Mouse (Mus musculus) adrenal gland, adult 18-20 months (tissue): ENCODE measurements around the gene Dxo. TPM values are rescaled to one million over a fixed set of nuclear protein-coding genes. Genes with fewer than 3 reads are reported as not detected.

Experiments
- DNase-seq, 2 experiments: peaks; one replicate each; pipeline ENCODE4 v3.0.0; 2021 to 2022; ENCODE audit warnings: low spot score in 2 of 2
- long read RNA-seq, 2 experiments: library from polyadenylated mRNA; stranded (forward); transcript quantifications; one replicate each; pipeline ENCODE4 v2.0.0; 2021
- total RNA-seq, 2 experiments: library from RNA; stranded (reverse); gene quantifications; 1 replicate in 1 of 2; 2 replicates in 1 of 2; pipeline ENCODE4 v1.2.3; 2021

Dxo gene
- total RNA-seq: 10 to 100 TPM; 75.5 to 82.1 TPM
- long read RNA-seq, experiment 1, transcript Dxo-211 (7 exons, 1,447 nt): major isoform, 7 of 43 reads
- long read RNA-seq, experiment 1, transcript Dxo-201 (7 exons, 1,519 nt): minor isoform, 6 of 43 reads
- long read RNA-seq, experiment 1, partial matches to known transcripts: 27 of 43 reads
- long read RNA-seq, experiment 1, other reads (novel, unspliced or antisense): 3 of 43 reads
- long read RNA-seq, experiment 2, transcript Dxo-211 (7 exons, 1,447 nt): major isoform, 31 of 86 reads
- long read RNA-seq, experiment 2, transcript Dxo-201 (7 exons, 1,519 nt): minor isoform, 20 of 86 reads
- long read RNA-seq, experiment 2, partial matches to known transcripts: 19 of 86 reads
- long read RNA-seq, experiment 2, other reads (novel, unspliced or antisense): 16 of 86 reads

DNA sequence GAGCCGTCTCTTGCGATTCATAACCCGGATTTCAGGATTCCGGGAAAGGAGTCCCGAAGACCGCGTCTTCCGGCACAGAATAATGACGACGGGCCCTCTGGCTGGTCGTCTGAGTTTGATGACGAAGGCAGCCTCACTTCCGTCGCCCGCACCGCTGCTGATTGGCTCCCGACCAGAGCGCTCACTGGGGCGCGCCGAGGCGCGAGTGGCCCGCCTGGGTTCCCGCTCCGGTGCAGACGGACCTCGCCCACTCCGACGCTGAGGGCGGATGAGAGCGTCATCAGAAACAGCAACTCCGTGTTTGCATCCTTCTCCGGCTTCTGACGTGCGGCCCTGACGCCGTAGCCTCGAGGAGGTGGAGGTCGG lies at the start of gene Dxo, which contains the start of gene Stk19:
Gene Dxo (plus strand): TSS at position 164 of the 366 bp plus-strand sequence.
Gene Stk19 (minus strand): TSS at position 90 of the 366 bp plus-strand sequence.
- DNase-seq: peak; percentile 92 to 95

DNA sequence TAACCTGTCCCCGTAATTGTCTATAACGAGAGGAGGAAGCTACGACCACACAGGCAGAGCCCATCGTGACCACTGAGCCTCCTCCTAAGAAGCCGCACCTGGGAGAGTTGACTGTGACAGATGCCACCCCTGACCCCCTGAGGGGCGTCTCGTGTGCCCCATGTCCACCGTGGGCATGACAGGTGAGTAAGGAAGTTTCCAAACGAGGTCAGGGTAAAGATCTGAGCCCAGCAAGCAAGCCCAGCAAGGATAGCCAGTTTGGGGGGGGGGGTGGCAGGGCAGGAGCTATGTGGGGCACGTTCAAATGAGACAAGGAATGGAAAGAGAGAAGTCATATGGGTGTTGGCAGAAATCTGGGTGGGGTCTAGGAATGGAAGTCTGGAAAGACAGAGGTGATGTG lies 41.8 kb upstream of the Dxo start:
- peak in 1 of 2 experiments; percentile 16 for DNase-seq

DNA sequence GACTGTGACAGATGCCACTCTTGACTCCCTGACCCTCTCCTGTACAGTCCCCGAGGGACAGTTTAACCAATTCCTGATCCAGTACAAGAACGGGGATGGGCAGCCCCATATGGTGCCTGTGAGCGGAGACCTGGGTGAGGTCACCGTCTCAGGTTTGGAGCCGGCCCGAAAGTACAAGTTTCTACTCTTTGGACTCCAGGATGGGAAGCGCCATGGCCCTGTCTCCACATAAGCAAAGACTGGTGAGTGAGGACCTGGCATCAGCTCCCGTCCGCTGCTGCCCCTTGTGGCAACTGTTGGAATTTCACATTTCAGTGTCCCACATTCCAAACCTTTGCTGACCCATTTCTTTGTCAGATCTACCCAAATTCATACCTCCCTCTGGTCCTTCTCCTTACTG lies 41.2 kb upstream of the Dxo start:
- DNase-seq: peak; percentile 81 to 82

DNA sequence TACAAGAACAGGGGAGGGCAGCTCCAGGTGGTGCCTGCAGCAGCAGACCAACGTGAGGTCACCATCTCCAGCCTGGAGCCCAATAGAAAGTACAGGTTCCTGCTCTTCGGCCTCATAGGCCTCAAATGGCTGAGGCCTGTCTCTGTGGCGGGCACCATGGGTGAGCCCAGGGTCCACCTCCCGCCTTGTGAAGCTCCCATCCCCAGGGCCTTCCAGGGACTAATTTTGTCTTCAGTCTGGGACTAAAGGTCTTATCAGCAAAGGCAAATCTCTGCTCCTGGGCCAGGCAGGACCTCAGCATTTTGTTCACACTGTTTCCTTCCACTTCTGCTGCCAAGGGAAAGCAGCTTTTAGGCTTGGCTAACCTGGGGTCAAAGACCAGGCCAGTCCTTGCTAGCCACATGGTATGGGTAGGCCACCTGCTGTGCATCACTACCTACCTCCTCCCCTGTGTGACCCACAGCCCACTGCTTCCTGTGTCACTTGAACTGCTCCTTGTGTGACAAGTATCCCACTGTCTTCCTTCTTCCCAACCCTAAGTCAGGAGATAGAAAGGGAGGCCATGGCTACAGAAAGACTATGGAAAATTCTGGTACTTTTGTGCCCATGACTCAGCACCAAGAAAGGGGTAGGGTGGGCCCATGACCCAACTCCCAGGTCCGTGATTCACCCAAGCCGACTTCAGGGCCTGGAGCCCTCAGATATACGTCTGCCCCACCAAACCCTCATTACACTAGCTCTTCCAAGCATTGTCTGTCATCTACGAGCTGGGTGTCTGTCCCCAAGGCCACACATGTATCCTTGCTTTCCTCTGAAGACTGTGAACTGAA lies 40.3 kb upstream of the Dxo start:
- DNase-seq: peak; percentile 30 to 37

- peak in 1 of 2 experiments; percentile 41 for DNase-seq
These were observed 39.4 kb upstream of the Dxo start for GRCm38 (mm10) chr17:34797211-34797995.

DNA sequence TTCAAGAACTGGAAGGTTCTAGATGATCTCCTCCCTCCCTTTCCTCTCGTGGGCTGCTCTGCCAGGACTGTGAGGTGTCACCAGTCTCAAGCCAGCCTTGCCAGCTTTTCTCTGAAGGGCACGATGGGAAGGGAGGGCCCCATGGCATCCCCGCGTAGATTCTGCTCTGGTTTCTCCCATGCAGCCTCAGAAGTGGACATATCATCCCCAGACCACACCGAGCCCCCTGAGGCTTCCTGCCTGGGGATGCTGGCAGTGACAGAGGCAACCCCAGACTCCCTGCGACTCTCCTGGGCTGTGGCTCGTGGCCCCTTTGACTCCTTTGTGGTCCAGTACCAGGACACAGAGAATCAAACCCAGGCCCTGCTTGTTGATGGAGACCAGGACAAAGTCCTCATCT lies 38.7 kb upstream of the Dxo start:
- DNase-seq: peak in 1 of 2 experiments; percentile 28

- peak in 1 of 2 experiments; percentile 24 for DNase-seq
These were observed 37.8 kb upstream of the Dxo start for GRCm38 (mm10) chr17:34798866-34799530.

DNA sequence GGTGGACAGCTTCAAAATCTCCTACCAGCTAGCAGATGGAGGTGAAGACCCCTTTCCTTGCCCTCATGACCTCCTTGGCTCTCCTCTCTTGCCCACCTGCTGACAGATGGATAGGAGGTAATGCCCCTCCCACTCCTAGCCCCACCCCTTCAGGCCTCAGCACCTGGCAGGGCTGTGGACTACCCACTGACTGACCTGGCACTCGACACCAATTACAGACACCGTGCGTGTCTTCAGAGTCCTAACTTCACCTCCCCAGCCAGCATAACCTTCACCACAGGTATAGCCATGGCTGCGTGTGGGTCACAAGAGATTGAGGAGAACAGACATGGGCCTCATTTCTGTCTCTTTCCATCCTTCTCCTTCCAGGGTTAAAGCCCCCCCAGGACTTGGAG lies 37.3 kb upstream of the Dxo start:
- DNase-seq: peak; percentile 17 to 28

DNA sequence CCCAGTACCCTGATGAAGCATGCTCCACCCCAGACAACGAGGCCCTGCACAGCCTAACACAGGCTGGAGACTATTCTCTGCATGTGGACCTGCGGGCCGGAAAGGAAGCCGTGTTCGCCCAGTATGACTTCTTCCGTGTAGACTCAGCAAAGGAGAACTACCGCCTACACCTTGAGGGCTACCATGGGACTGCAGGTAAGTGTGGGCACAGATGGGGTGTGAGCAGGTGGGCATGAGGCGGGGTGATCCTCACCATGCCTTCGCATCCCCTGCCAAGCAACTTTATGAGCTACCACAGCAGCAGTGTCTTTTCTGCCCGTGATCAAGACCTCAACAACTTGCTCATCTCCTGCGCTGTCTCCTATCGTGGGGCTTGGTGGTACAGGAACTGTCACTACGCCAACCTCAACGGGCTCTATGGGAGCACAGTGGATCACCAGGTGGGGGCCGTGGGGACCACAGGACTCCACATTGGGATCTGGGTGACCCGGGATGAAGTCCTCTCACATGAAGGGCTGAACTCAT lies 36.0 kb upstream of the Dxo start:
- DNase-seq: peak; percentile 23 to 31

DNA sequence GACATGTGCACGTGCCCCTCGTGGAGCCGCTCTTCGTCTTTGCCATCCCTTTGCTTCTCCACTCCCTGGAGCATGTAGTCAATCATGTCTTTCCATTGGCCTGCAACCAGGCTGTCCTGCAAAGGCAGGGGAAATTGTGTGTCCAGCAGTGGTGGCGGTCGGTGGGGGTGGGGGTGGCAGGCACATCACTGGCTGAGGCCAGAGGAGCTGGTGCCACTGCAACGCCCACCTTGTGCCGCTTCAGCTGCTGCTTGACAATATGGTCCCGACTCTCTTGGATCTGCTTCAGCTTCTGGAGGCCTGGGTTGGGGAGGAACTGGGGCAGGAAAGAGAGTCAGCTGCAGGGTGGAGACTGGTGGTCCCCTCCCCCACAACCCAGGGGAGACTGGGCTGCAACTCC lies 34.1 kb upstream of the Dxo start:
- DNase-seq: peak in 1 of 2 experiments; percentile 32

GRCm38 (mm10) chr17:34803367-34803766 lies 33.5 kb upstream of the Dxo start:
- peak in 1 of 2 experiments; percentile 34 for DNase-seq

- DNase-seq: peak in 1 of 2 experiments; percentile 58
These were observed 32.5 kb upstream of the Dxo start, which contains the start of gene Cyp21a1 for GRCm38 (mm10) chr17:34804301-34804700. Gene Cyp21a1, minus strand, starts transcription at chr17:34804561.

DNA sequence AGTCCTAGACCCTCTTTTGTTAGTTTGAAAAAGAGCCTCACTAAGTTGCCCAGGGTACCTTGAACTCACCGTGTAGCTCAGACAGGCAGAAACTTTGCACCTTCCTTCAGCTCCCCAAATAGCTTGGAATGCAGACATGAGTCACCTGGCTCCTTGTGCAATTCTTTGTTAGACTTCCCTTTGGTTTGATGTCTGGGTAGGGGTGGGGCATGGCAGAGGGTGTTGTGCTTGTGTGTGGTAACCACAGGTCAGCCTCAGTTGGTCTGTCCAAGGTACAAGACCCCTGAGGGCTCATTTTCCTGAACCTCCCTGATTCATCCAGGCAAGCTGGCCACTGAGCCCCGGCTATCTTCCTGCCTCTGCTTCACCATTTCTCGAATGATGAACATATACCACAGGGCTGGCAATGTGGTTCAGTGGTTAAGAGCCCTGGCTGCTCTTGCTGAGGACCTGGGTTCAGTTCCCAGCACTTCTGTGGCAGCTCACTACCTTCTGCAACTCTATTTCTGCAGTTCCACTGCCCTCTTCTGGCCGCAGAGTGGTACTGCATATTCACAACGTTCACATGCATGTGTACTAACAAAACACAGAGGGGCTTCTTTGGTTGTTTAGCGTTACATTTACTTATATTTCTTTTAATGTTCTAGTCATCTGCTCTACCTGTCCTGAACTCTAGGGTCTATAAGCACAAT lies 31.8 kb upstream of the Dxo start:
- DNase-seq: peak in 1 of 2 experiments; percentile 24

DNA sequence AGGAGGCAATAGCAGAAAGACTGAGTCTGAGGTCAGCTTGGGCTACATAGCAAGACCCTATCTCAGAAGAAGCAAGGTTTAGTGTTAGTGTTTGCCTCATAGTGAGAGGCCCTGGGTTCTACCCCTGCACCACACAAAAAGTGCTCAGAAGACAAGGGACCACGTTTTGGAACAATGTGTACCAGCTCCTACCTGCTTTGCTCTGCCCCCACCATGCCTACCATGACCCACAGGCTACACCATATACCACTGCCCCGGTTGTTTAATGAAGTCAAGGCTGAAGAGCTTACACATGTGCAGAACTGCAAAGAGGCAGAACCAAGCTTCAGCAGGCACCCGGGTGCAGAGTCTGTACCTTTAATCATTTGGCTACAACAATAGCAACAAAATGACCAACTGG lies 29.6 kb upstream of the Dxo start:
- no peak for DNase-seq

DNA sequence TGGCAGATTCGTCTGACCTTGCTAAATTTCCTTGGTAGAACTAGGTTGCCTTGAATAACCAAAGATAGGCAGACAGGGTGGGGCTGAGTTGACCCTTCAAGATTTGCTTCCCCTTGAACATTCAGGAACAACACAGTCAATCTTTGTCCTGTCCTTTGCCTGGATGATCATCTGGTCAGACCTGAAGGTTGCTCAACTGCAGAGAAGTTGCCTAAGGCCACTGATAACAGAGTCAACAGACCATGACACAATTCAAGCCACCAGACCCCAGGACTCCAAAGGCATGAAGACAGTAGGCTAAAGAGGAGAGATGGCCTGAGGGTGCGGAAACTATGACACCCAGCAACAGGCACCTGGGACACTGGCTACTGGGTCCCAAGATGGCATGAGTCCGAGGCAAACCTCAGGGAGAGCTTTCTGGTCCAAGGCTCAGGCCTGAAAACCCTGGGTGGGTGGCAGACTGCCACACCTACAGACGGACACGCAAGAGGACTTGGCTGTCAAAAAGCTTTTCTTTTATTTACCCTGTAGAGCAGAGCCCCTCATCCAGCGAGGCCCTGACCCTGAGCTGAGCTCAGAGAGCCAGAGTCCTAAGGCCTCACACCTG lies 28.1 kb upstream of the Dxo start:
- no peak for DNase-seq

GRCm38 (mm10) chr17:34810411-34810810 lies 26.4 kb upstream of the Dxo start:
- peak in 1 of 2 experiments; percentile 37 for DNase-seq

DNA sequence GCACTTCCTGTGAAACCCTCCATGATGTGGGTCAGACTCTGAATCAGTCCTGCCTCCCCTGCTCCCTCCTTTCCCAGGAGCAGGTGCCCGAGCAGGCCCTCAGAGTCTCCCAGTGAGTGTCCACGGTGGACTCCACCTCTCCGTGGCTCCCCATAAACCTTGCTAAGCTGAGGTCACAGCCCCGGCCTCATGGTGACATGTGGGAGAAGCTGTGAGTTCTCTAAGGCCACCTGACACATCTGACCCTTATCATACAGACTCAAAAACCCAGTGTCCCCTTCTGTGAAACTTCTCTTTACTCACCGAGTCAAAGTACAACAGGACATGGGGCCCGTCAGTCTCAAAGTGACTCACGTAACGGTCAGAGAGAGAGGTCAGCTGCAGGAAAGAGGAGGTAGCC lies 26.0 kb upstream of the Dxo start:
- peak in 1 of 2 experiments; percentile 31 for DNase-seq

- DNase-seq: no peak
These were observed 25.5 kb upstream of the Dxo start for GRCm38 (mm10) chr17:34811275-34811674.

DNA sequence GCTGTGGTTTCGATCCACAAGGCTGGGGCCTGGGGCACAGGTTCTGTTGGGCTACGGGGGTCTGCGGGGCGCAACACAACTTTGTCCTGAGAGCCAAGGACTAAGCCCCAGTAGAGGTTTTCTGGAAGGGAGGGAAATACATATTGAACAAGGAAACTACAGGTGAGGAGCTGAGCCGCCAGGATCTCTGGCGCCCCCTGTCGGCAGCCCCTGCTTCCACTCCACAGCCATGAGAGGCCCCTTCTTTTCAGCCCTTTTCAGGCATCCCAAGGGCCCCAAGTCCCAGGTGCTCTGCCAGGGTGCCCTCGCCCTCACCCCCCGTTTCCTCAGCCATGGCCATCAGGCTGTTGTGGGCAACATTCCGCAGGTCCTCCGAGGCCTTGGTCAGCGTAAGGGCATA lies 23.1 kb upstream of the Dxo start:
- peak; percentile 49 to 68 for DNase-seq
